16 mouse cellular contexts compared by ENCODE assay signal in genomic region chr10:118101056-118101455, GRCm38 (mm10).
"Had no signal": no experiment of that assay in that cellular context is flagged by ENCODE, and none has a peak within 500 bp of the region (broad histone marks: within the 10 kb centered on the region; RNA-seq: fewer than 3 reads in every experiment).

No protein-coding gene starts in this region.

- H3K4me1 ChIP-seq: midbrain, embryonic 12.5 days; neural tube, embryonic 13.5 days had no signal

- H3K27ac ChIP-seq: liver, embryonic 13.5 days; liver, embryonic 15.5 days; lung, embryonic 15.5 days; midbrain, embryonic 10.5 days; midbrain, embryonic 12.5 days; neural tube, embryonic 13.5 days; neural tube, embryonic 15.5 days had no signal

- H3K36me3 ChIP-seq: liver, embryonic 13.5 days; liver, embryonic 15.5 days; lung, embryonic 15.5 days; midbrain, embryonic 10.5 days; midbrain, embryonic 12.5 days; neural tube, embryonic 13.5 days; neural tube, embryonic 15.5 days had no signal

- H3K9me3 ChIP-seq: liver, embryonic 13.5 days; liver, embryonic 15.5 days; lung, embryonic 15.5 days; midbrain, embryonic 12.5 days; neural tube, embryonic 13.5 days; neural tube, embryonic 15.5 days had no signal

- H3K27me3 ChIP-seq: liver, embryonic 13.5 days; liver, embryonic 15.5 days; lung, embryonic 15.5 days; neural tube, embryonic 13.5 days; neural tube, embryonic 15.5 days had no signal

- H3K9ac ChIP-seq: liver, embryonic 13.5 days; liver, embryonic 15.5 days; liver, postnatal 0 days; lung, embryonic 15.5 days; midbrain, embryonic 12.5 days; neural tube, embryonic 13.5 days; neural tube, embryonic 15.5 days had no signal

- H3K4me3 ChIP-seq: liver, embryonic 13.5 days; liver, embryonic 15.5 days; lung, embryonic 15.5 days; midbrain, embryonic 10.5 days; midbrain, embryonic 12.5 days; myocyte; neural tube, embryonic 13.5 days; neural tube, embryonic 15.5 days had no signal

- DNase-seq: liver, embryonic 13.5 days; liver, postnatal 0 days; lung, adult 2 months; lung, postnatal 14 days; retina, postnatal 1 day; right cerebral cortex, postnatal 14 days; thymus, adult 18-20 months; thymus, postnatal 14 days; thymus, postnatal 4 days had no signal
